Mouse (Mus musculus): Measurements from ENCODE around the gene Wnt8b.

GRCm38 (mm10) chr19:44447927-44448326 is 45.3 kb upstream of the Wnt8b start:
- no peak for TF ChIP-seq MAX (IDR thresholded peaks at IDR 0.05)
- no peak for TF ChIP-seq CTCF (IDR thresholded peaks at IDR 0.05; ENCODE audit: control insufficient read depth, insufficient read depth, insufficient read length)
- no peak for TF ChIP-seq FOSL1 (IDR thresholded peaks at IDR 0.05; ENCODE audit: insufficient read depth, low read length, poor library complexity, severe bottlenecking)

All from C2C12 (cell line).